Mouse (Mus musculus): Measurements from ENCODE around the gene Krtap4-6. TPM values are rescaled to one million over a fixed set of nuclear protein-coding genes. Genes with fewer than 3 reads are reported as not detected.

The Krtap4-6 gene
- not detected for polyA plus RNA-seq (2017; shearing (Covaris generic))

GRCm38 (mm10) chr11:99665860-99666259 is at the start of gene Krtap4-6:
Krtap4-6 (minus strand) TSS chr11:99665960.

GRCm38 (mm10) chr11:99690463-99690862 is 24.7 kb upstream of the Krtap4-6 start, which contains the start of gene Gm14190:
Gm14190 (minus strand) TSS chr11:99690740.

GRCm38 (mm10) chr11:99658467-99659010 is 7.2 kb downstream of the Krtap4-6 start, which contains the start of gene Gm11563:
Gm11563 (minus strand) TSS chr11:99658960.

GRCm38 (mm10) chr11:99650136-99650535 is 15.6 kb downstream of the Krtap4-6 start, which contains the start of gene Gm11555:
Gm11555 (minus strand) TSS chr11:99650236.

GRCm38 (mm10) chr11:99643635-99644139 is 22.1 kb downstream of the Krtap4-6 start, which contains the start of gene Krtap4-7:
Krtap4-7 (minus strand) TSS chr11:99644089.

GRCm38 (mm10) chr11:99634653-99635134 is 31.1 kb downstream of the Krtap4-6 start, which contains the start of gene Krtap4-2:
Krtap4-2 (minus strand) TSS chr11:99635084.

GRCm38 (mm10) chr11:99628138-99628537 is 37.6 kb downstream of the Krtap4-6 start, which contains the start of gene Krtap4-1:
Krtap4-1 (minus strand) TSS chr11:99628238.

GRCm38 (mm10) chr11:99620335-99620734 is 45.4 kb downstream of the Krtap4-6 start, which contains the start of gene Gm11562:
Gm11562 (minus strand) TSS chr11:99620435.

Other genes with a start within 250 kb of the Krtap4-6 start
- gene Krt12, start 243.7 kb downstream of the Krtap4-6 start, polyA plus RNA-seq (2017; shearing (Covaris generic)): not detected
- gene Krt20, start 227.8 kb downstream of the Krtap4-6 start, polyA plus RNA-seq (2017; shearing (Covaris generic)): not detected
- not detected for gene Krt23, start 172.8 kb downstream of the Krtap4-6 start, polyA plus RNA-seq (2017; shearing (Covaris generic))
- gene Krt39, start 144.6 kb downstream of the Krtap4-6 start, polyA plus RNA-seq (2017; shearing (Covaris generic)): not detected
- not detected for gene Krt40, start 122.8 kb downstream of the Krtap4-6 start, polyA plus RNA-seq (2017; shearing (Covaris generic))
- gene Krtap3-3, start 115.1 kb downstream of the Krtap4-6 start, polyA plus RNA-seq (2017; shearing (Covaris generic)): not detected
- not detected for gene Krtap3-2, start 109.1 kb downstream of the Krtap4-6 start, polyA plus RNA-seq (2017; shearing (Covaris generic))
- gene Gm11939, start 106.5 kb downstream of the Krtap4-6 start, polyA plus RNA-seq (2017; shearing (Covaris generic)): not detected
- gene Krtap3-1, start 99.3 kb downstream of the Krtap4-6 start, polyA plus RNA-seq (2017; shearing (Covaris generic)): not detected
- gene Krtap1-5, start 84.9 kb downstream of the Krtap4-6 start, polyA plus RNA-seq (2017; shearing (Covaris generic)): not detected
- gene Krtap1-4, start 82.3 kb downstream of the Krtap4-6 start, polyA plus RNA-seq (2017; shearing (Covaris generic)): not detected
- gene Krtap1-3, start 74.6 kb downstream of the Krtap4-6 start, polyA plus RNA-seq (2017; shearing (Covaris generic)): not detected
- gene Krtap9-3, start 67.9 kb downstream of the Krtap4-6 start, polyA plus RNA-seq (2017; shearing (Covaris generic)): not detected
- not detected for gene Gm11938, start 62.7 kb downstream of the Krtap4-6 start, polyA plus RNA-seq (2017; shearing (Covaris generic))
- not detected for gene Gm11937, start 55.8 kb downstream of the Krtap4-6 start, polyA plus RNA-seq (2017; shearing (Covaris generic))
- not detected for gene Krtap2-4, start 51.1 kb downstream of the Krtap4-6 start, polyA plus RNA-seq (2017; shearing (Covaris generic))
- not detected for gene Gm11562, start 45.5 kb downstream of the Krtap4-6 start, polyA plus RNA-seq (2017; shearing (Covaris generic))
- gene Krtap4-1, start 37.7 kb downstream of the Krtap4-6 start, polyA plus RNA-seq (2017; shearing (Covaris generic)): not detected
- gene Krtap4-2, start 30.9 kb downstream of the Krtap4-6 start, polyA plus RNA-seq (2017; shearing (Covaris generic)): not detected
- not detected for gene Krtap4-7, start 21.9 kb downstream of the Krtap4-6 start, polyA plus RNA-seq (2017; shearing (Covaris generic))
- not detected for gene Gm11555, start 15.7 kb downstream of the Krtap4-6 start, polyA plus RNA-seq (2017; shearing (Covaris generic))
- not detected for gene Gm11563, start 7.0 kb downstream of the Krtap4-6 start, polyA plus RNA-seq (2017; shearing (Covaris generic))
- gene Gm14190, start 24.8 kb upstream of the Krtap4-6 start, polyA plus RNA-seq (2017; shearing (Covaris generic)): not detected
- gene Gm14180, start 68.3 kb upstream of the Krtap4-6 start, polyA plus RNA-seq (2017; shearing (Covaris generic)): not detected
- gene Gm11595, start 107.0 kb upstream of the Krtap4-6 start, polyA plus RNA-seq (2017; shearing (Covaris generic)): not detected
- not detected for gene Krtap4-8, start 114.7 kb upstream of the Krtap4-6 start, polyA plus RNA-seq (2017; shearing (Covaris generic))
- not detected for gene Krtap4-9, start 119.2 kb upstream of the Krtap4-6 start, polyA plus RNA-seq (2017; shearing (Covaris generic))
- gene Gm11596, start 127.5 kb upstream of the Krtap4-6 start, polyA plus RNA-seq (2017; shearing (Covaris generic)): not detected
- gene Gm11569, start 133.0 kb upstream of the Krtap4-6 start, polyA plus RNA-seq (2017; shearing (Covaris generic)): not detected
- gene Gm11554, start 138.5 kb upstream of the Krtap4-6 start, polyA plus RNA-seq (2017; shearing (Covaris generic)): not detected
- gene Krtap4-13, start 143.9 kb upstream of the Krtap4-6 start, polyA plus RNA-seq (2017; shearing (Covaris generic)): not detected
- gene Gm11564, start 149.7 kb upstream of the Krtap4-6 start, polyA plus RNA-seq (2017; shearing (Covaris generic)): not detected
- gene 2300003K06Rik, start 172.1 kb upstream of the Krtap4-6 start, polyA plus RNA-seq (2017; shearing (Covaris generic)): not detected
- not detected for gene Krtap4-16, start 185.6 kb upstream of the Krtap4-6 start, polyA plus RNA-seq (2017; shearing (Covaris generic))
- not detected for gene Gm11568, start 192.0 kb upstream of the Krtap4-6 start, polyA plus RNA-seq (2017; shearing (Covaris generic))
- not detected for gene Gm11559, start 198.5 kb upstream of the Krtap4-6 start, polyA plus RNA-seq (2017; shearing (Covaris generic))
- gene Krtap9-1, start 207.4 kb upstream of the Krtap4-6 start, polyA plus RNA-seq (2017; shearing (Covaris generic)): not detected
- not detected for gene Gm11567, start 213.2 kb upstream of the Krtap4-6 start, polyA plus RNA-seq (2017; shearing (Covaris generic))
- not detected for gene Krtap31-1, start 242.0 kb upstream of the Krtap4-6 start, polyA plus RNA-seq (2017; shearing (Covaris generic))
- not detected for gene Gm11565, start 248.8 kb upstream of the Krtap4-6 start, polyA plus RNA-seq (2017; shearing (Covaris generic))

Measured in CD4-positive, CD25-positive, alpha-beta regulatory T cell, adult 9 weeks (primary cell).